Mouse (Mus musculus) limb, embryonic 14.5 days (tissue): ENCODE measurements around the gene Hist3h2ba. TPM values are rescaled to one million over a fixed set of nuclear protein-coding genes. Genes with fewer than 3 reads are reported as not detected.

Experiments used
- ATAC-seq: fragments of 200-750 bp; cut with Nextera tagmentation; 2 replicates; pipeline ENCODE4 v1.8.0; 2017; ENCODE audit warnings: low read depth, moderate number of reproducible peaks, moderate TSS enrichment; ENCODE audit not compliant: low FRiP score
- DNase-seq: peaks from one replicate; pipeline ENCODE4 v3.0.0-alpha.2; 2015; ENCODE audit warnings: low spot score
- H3K27ac ChIP-seq: fragments of 300-500 bp; sonication (generic); replicated peaks from 2 replicates; pipeline ENCODE4 v1.5.1; 2014; ENCODE audit warnings: low read depth, mild to moderate bottlenecking, low read length, moderate library complexity, mixed read lengths
- H3K27me3 ChIP-seq: fragments of 300-500 bp; sonication (generic); 2 replicates; pipeline ENCODE4 v1.6.1; 2014; ENCODE audit warnings: low read length, mixed read lengths; ENCODE audit not compliant: control insufficient read depth, insufficient read depth
- H3K36me3 ChIP-seq: fragments of 300-500 bp; sonication (generic); 2 replicates; pipeline ENCODE4 v1.6.1; 2014; ENCODE audit warnings: mild to moderate bottlenecking, low read length, moderate library complexity, mixed read lengths; ENCODE audit not compliant: control insufficient read depth, insufficient read depth
- H3K4me1 ChIP-seq: fragments of 300-500 bp; sonication (generic); 2 replicates; pipeline ENCODE4 v1.6.1; 2014; ENCODE audit warnings: antibody characterized with exemption, low read length, mixed read lengths; ENCODE audit not compliant: control insufficient read depth, insufficient read depth
- H3K4me2 ChIP-seq: fragments of 300-500 bp; sonication (generic); replicated peaks from 2 replicates; pipeline ENCODE4 v1.6.1; 2014; ENCODE audit warnings: low read depth, mild to moderate bottlenecking, low read length, moderate library complexity; ENCODE audit not compliant: severe bottlenecking
- H3K4me3 ChIP-seq: fragments of 300-500 bp; sonication (generic); replicated peaks from 2 replicates; pipeline ENCODE4 v1.5.1; 2014; ENCODE audit warnings: low read length
- H3K9ac ChIP-seq: fragments of 300-500 bp; sonication (generic); 2 replicates; pipeline ENCODE4 v1.6.1; 2014; ENCODE audit warnings: mild to moderate bottlenecking, low read depth, low read length, moderate library complexity; ENCODE audit not compliant: severe bottlenecking
- H3K9me3 ChIP-seq: fragments of 300-500 bp; sonication (generic); 2 replicates; pipeline ENCODE4 v1.6.1; 2016; ENCODE audit warnings: low read length; ENCODE audit not compliant: control insufficient read depth
- POLR2A ChIP-seq: fragments of 200-500 bp; IDR thresholded peaks from 2 replicates; pipeline ENCODE4 v1.8.0; 2012; ENCODE audit warnings: inconsistent platforms, mild to moderate bottlenecking, moderate library complexity, borderline replicate concordance; ENCODE audit not compliant: insufficient read depth, insufficient read length; ENCODE audit errors: extremely low read depth
- WGBS: fragments of 180-500 bp; shearing (Covaris S2); extraction: QIAGEN DNeasy Blood & Tissue Kit; methylation state at CpG from one replicate; pipeline ENCODE4 v1.1.7; 2014; 5-methylcytosine and 5-hydroxymethylcytosine counted together
- polyA plus RNA-seq, 2 experiments: library from polyadenylated mRNA; depleted of rRNA in 1 of 2; stranded (reverse) in 1 of 2; unstranded in 1 of 2; fragments of >200 nt; fragmentation: Nextera tagmentation in 1 of 2; extraction: Ambion mirVana in 1 of 2; gene quantifications; 2 replicates each; pipeline versions ENCODE4 v1.2.1 to v1.2.3; 2012 to 2014

Gene Hist3h2ba
- 81.5 and 90.3 TPM in 2 replicates for polyA plus RNA-seq (2012; rRNA removed)
- 14.6 and 19.3 TPM in 2 replicates for polyA plus RNA-seq (2014; fragmentation: Nextera tagmentation; extraction: Ambion mirVana)

GRCm38 (mm10) chr11:58948542-58949479 lies at the start of gene Hist3h2ba:
Gene Hist3h2ba, plus strand, starts transcription at chr11:58948920.
- H3K4me2 ChIP-seq: peak within 1 kb of the TSS; percentile 68
- H3K36me3 ChIP-seq: no peaks in the 10 kb centered on the region
- ATAC-seq (peak; percentile 90), DNase-seq (peak; percentile 91)
- peaks cover 7% of the 10 kb centered on the region; the same call in 1 of the 2 replicates for H3K27me3 ChIP-seq
- H3K4me1 ChIP-seq: 0 out of 2 replicates have a peak, but pooled peaks cover 7% of the 10 kb centered on the region
- H3K4me3 ChIP-seq: peak within 1 kb of the TSS; percentile 44
- WGBS: under 1% methylated on average over 43 of the region's 48 CpGs
- peak; percentile 96; the same call in 1 of the 2 replicates for TF ChIP-seq POLR2A
- peak within 1 kb of the TSS; percentile 81 for H3K27ac ChIP-seq
- peak within 1 kb of the TSS; percentile 55 for H3K9ac ChIP-seq
- H3K9me3 ChIP-seq: no peaks in the 10 kb centered on the region

- ATAC-seq (no peak), DNase-seq (no peak)
- TF ChIP-seq POLR2A: no peak
- H3K27ac ChIP-seq: no peak overlapping the region
- H3K36me3 ChIP-seq: peaks cover 50% of the 10 kb centered on the region
- H3K9ac ChIP-seq: no peak overlapping the region
- peaks cover 9% of the 10 kb centered on the region for H3K4me1 ChIP-seq
- H3K4me2 ChIP-seq: no peak overlapping the region
- H3K4me3 ChIP-seq: no peak overlapping the region
- H3K27me3 ChIP-seq: no peaks in the 10 kb centered on the region
- no peaks in the 10 kb centered on the region for H3K9me3 ChIP-seq
Observed at GRCm38 (mm10) chr11:58901080-58901479, 47.6 kb upstream of the Hist3h2ba start.

- DNase-seq (peak; percentile 94), ATAC-seq (peak; percentile 99)
- Histone ChIP-seq H3K36me3 (peaks cover 34% of the 10 kb centered on the region), H3K27me3 (no peaks in the 10 kb centered on the region), H3K4me2 (peak within 1 kb of the TSS; percentile 82), H3K4me3 (peak within 1 kb of the TSS; percentile 82), H3K9me3 (no peaks in the 10 kb centered on the region), H3K27ac (peak within 1 kb of the TSS; percentile 83), H3K9ac (peak within 1 kb of the TSS; percentile 87), H3K4me1 (peaks cover 9% of the 10 kb centered on the region)
- no peak for TF ChIP-seq POLR2A
- under 1% methylated on average over 40 of the region's 40 CpGs for WGBS
Observed at GRCm38 (mm10) chr11:58903511-58904409, 45.0 kb upstream of the Hist3h2ba start, which contains the start of gene Zfp39. Gene Zfp39, minus strand, starts transcription at chr11:58904225.

DNA sequence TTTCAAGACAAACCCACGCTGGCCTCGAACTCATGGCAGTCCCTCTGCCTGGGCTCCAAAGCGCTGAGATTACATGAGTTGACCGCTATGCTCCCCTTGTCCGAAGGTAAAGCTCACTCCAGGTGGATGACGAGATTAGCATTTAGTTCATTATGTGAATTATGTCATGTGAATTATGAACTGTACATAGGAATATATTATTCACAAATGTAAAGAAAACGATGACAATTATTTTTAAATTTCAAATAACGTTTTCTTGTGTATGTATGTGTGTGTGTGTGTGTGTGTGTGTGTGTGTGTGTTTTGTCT lies 44.4 kb upstream of the Hist3h2ba start:
- H3K9me3 ChIP-seq: no peaks in the 10 kb centered on the region
- ATAC-seq: peak; percentile 1
- peaks cover 28% of the 10 kb centered on the region for H3K36me3 ChIP-seq
- H3K9ac ChIP-seq: peak overlapping the region; percentile 87
- no peak for TF ChIP-seq POLR2A
- H3K27ac ChIP-seq: no peak overlapping the region; the same call in 1 of the 2 replicates
- peak overlapping the region; percentile 82 for H3K4me2 ChIP-seq
- H3K27me3 ChIP-seq: no peaks in the 10 kb centered on the region
- 2% methylated on average over 8 of the region's 8 CpGs for WGBS
- DNase-seq: no peak
- H3K4me1 ChIP-seq: peaks cover 9% of the 10 kb centered on the region
- peak overlapping the region; percentile 82 for H3K4me3 ChIP-seq

GRCm38 (mm10) chr11:58904838-58905237 lies 43.9 kb upstream of the Hist3h2ba start:
- Histone ChIP-seq H3K4me2 (peak overlapping the region; percentile 82; the same call in 1 of the 2 replicates), H3K27me3 (no peaks in the 10 kb centered on the region), H3K4me3 (peak overlapping the region; percentile 82), H3K36me3 (peaks cover 25% of the 10 kb centered on the region), H3K9ac (no peak overlapping the region), H3K4me1 (peaks cover 9% of the 10 kb centered on the region), H3K27ac (no peak overlapping the region), H3K9me3 (no peaks in the 10 kb centered on the region)
- 48% methylated on average over 6 of the region's 6 CpGs for WGBS
- ATAC-seq (no peak), DNase-seq (peak; percentile 32)
- no peak for TF ChIP-seq POLR2A
